Mouse (Mus musculus) cerebellum, adult 9-10 months (tissue): ENCODE measurements at regions not wholly inside any gene's neighbourhood (a gene's known extent, or its start where the extent isn't known, plus 50 kb on each side); places are given as distances from the start of the nearest gene placed in this dataset.

Experiments
- DNase-seq: peaks from one replicate; pipeline ENCODE4 v3.0.0; 2022

DNA sequence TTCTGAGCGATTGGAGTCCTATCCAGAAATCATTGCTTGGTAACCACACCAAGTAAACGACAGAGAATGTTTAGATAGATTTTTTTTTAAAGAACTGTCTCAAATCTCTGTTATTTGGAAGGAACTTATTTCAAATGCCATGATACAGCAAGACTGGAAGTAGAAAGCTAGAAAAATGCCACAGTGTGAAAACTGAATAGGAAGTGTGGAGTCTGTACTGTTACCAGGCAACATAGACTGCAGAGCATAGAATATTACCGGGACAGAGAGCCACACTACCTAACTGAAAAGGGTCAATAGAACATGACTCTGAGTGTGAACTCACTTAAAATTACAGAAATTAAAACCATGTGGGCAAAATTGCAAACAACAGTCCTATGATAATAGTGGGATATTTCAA lies 52.4 kb upstream of the Adcy1 start:
- no peak for DNase-seq

GRCm38 (mm10) chr11:6999329-6999728 lies 64.0 kb upstream of the Adcy1 start:
- DNase-seq: no peak

DNA sequence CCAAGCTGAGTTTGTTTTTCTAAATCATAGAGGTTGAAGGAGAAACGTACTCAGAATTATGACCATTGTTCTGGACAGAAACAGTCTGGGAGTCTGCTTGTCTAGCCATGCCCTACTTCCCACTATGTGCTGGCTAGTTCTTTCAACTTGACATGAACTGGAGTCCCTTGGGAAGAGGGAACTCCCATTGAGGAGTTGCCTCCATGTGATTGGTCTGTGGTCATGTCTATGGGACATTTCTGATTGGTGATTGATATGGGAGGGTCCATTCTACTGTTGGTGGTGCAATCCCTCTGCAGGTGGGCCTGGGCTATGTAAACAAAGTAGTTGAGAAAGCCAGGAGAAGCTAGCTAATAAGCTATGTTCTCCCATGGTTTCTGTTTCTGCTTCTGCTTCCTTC lies 64.5 kb upstream of the Adcy1 start:
- no peak for DNase-seq

- no peak for DNase-seq
Observed at GRCm38 (mm10) chr11:6997508-6997907, 65.8 kb upstream of the Adcy1 start.

DNA sequence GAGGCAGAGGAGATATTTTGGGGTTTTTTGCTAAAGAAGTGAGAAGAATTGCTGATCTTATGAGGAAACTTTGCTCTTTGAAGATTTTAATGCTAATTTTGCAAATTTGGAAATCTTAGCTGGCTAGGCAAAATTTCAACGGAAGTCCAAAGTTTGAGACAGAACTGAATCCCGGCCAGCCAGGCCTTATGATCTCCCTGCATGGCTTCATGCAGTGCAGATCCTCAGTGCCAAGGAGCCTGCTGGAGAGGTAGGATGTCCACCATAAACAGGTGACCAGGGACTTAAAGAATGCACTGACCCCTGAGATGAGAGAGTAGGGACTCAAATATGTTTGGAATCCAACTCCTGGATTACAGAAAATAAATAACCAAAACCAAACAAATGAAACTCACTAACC lies 69.6 kb upstream of the Adcy1 start:
- DNase-seq: no peak

DNA sequence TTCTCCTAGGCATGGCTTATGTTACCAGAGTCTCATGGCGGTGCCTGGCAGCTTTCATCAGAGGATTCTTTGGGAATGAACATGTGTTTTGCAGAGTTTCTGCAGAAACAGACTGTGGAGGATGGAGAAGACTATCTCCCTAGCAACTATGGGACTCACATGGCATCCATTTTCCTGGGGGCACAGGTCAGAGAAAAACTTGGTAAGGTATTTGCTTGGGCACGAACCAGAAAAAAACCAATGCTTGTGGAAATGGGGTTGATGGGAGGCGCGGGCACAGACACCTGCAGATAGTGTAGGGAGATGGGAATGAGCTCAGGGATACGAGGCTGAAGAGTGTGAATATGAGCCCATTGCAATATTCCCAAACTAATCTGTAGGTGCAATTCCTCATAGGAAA lies 71.7 kb upstream of the Adcy1 start:
- DNase-seq: no peak

- no peak for DNase-seq
Observed at GRCm38 (mm10) chr11:6990711-6991110, 72.6 kb upstream of the Adcy1 start.

GRCm38 (mm10) chr11:6988884-6989824 lies 74.1 kb upstream of the Adcy1 start:
- DNase-seq: no peak

GRCm38 (mm10) chr11:6987995-6988394 lies 75.3 kb upstream of the Adcy1 start:
- DNase-seq: peak; percentile 74

GRCm38 (mm10) chr11:6987105-6987504 lies 76.2 kb upstream of the Adcy1 start:
- DNase-seq: no peak

DNA sequence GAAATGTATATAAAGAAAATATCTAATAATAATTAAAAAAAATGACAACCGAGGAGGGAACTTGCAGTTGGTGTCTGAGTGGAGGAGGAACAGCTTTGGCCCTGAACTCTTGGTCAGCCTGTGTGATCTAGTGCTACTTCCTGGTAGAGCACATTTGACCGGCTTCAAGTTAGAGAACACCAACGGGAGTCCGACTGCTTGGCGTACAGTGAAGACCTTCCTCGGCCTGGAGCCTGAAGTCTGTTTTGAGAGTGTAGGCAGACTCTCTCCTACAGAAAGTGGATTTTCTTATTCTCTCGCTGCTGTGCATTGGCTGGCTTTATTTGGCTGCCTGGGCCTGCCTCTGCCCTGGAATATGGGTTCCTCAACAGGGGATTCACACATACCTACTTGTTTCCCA lies 81.2 kb upstream of the Adcy1 start:
- DNase-seq: no peak

- no peak for DNase-seq
Observed at GRCm38 (mm10) chr11:6979656-6980055, 83.6 kb upstream of the Adcy1 start.

GRCm38 (mm10) chr11:6969196-6969595 lies 94.1 kb upstream of the Adcy1 start:
- no peak for DNase-seq

DNA sequence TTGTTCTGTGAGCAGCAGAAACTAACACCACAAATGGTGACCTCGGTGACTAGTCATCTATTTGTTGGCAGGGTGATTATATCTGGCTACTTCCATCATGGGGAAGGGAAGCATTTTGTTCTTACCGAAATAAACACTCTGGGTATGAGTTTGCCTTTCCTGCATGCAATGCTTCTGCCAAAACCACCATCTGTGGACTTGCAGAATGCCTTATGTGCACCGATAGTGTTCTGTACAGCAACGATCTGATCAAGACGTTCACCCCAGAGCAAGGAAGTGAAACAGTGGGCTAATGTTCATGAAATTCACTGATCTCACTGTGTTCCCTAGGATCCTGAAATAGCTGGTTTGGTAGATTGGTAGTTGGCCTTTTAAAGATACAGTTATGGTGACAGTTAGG lies 96.3 kb upstream of the Adcy1 start:
- DNase-seq: peak; percentile 98

GRCm38 (mm10) chr11:6964524-6964923 lies 98.8 kb upstream of the Adcy1 start:
- DNase-seq: peak; percentile 53

GRCm38 (mm10) chr11:6963600-6963999 lies 99.7 kb upstream of the Adcy1 start:
- no peak for DNase-seq

DNA sequence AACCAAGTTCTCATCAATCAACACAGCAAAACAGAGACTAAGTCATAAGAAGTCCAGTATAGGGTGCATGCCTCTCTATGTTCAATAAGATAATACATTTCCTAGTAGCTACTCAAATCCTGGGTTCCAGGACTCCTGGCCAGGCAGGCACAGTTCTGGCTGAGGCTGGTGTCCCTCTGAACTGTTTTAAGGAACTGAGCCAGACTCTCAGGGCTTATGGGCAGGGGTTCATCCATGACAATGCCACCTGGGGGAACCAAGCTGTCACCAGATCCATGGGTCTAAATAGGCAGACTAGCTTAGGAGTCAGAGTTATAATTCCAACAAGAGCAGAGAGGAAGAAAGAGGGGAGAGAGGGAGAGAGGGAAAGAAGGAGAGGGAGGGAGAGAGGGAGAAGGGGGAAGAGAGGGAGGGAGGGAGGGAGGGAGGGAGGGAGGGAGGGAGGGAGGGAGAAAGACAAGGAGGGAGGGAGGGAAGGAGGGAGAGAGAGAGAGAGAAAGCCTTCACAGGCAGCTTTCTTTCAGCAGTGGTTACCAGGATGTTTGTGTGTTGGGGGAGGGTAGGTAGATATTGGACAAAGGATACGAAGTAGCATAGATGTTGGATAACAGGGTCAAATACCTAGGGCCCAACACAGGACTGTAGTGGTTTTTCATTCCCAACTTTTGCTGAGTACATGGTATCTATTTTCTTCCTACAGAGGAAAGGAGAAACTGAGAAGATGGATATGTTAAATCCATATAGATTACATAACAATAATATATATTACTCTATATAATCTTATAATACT lies 100.3 kb upstream of the Adcy1 start:
- DNase-seq: peak; percentile 98

- peak; percentile 61 for DNase-seq
Observed at GRCm38 (mm10) chr11:6962322-6962721, 101.0 kb upstream of the Adcy1 start.

DNA sequence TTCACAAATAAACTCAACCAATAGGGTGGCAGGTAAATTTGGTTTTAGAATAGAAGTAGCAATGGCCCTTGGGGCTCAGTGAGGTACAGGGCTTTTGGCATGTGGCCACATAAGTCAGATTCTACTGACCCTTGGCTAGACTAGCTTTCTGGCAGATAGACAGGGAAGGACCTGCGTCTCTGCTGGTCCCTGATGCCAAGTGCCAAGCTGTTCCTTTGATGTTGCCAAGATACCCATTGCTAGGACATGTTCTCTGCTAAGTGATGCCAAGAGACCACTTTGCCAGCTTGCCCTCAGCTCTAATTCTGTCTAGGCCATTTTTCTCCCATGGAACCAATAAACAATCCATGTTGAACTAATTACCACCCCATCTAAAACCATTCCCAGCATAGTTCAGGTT lies 110.5 kb upstream of the Adcy1 start:
- peak; percentile 99 for DNase-seq

- peak; percentile 89 for DNase-seq
Observed at GRCm38 (mm10) chr11:6951361-6951760, 111.9 kb upstream of the Adcy1 start.

- DNase-seq: no peak
Observed at GRCm38 (mm10) chr11:6949051-6949450, 111.6 kb upstream of the Gm11983 start.

DNA sequence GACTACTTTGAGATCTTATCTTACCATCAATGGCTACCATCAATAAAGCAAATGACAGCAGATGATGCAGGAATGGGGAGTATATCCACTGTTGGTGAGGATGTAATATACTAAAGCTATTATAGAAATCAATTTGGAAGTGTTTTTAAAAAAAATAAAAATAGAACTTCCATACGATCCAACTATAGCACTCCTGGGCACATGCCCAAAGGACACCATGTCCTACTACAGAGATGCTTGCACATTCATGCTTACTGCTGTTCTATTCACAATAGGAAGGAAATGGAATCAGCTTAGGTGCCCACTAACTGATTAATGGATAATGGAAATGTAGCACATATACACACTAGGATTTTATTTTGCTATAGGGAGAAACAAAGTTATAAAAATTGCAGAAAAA lies 96.7 kb upstream of the Gm11983 start:
- DNase-seq: no peak

- DNase-seq: no peak
Observed at GRCm38 (mm10) chr11:6926036-6926435, 88.6 kb upstream of the Gm11983 start.

GRCm38 (mm10) chr11:6924476-6924875 lies 87.0 kb upstream of the Gm11983 start:
- DNase-seq: no peak
